Mouse (Mus musculus) v-Abl transformed pro-B cells (cell line): ENCODE measurements around the gene Bcl2l13.
"Not testable (repeated sequence)": the region's sequence is repeated elsewhere in the genome, so short reads cannot be mapped to it uniquely, and the experiment has no call there.

ENCODE experiments used
- in situ Hi-C, 2 experiments: fragments of 400-800 bp; cut with MboI; formaldehyde crosslinking; loops; one replicate each; pipeline ENCODE4 v1.15.1; 2025; ENCODE audit not compliant: unreplicated experiment in 2 of 2

Bcl2l13 gene

GRCm38 (mm10) chr6:120917975-120918374 is 82.0 kb downstream of the Bcl2l13 start:
- in situ Hi-C loops: no loop called here

GRCm38 (mm10) chr6:120924791-120925321 is 88.8 kb downstream of the Bcl2l13 start:
- in situ Hi-C loops: not testable (repeated sequence)

- in situ Hi-C loops: no loop called here
Observed at GRCm38 (mm10) chr6:120926880-120927279, 90.9 kb downstream of the Bcl2l13 start.

- in situ Hi-C loops: no loop called here
Observed at GRCm38 (mm10) chr6:120927765-120928164, 91.8 kb downstream of the Bcl2l13 start.

- in situ Hi-C loops: no loop called here
Observed at GRCm38 (mm10) chr6:120929421-120929820, 93.4 kb downstream of the Bcl2l13 start.

- in situ Hi-C loops: no loop called here
Observed at GRCm38 (mm10) chr6:120930450-120931306, 94.7 kb downstream of the Bcl2l13 start.

- in situ Hi-C loops: no loop called here
Observed at GRCm38 (mm10) chr6:120932597-120932996, 96.6 kb downstream of the Bcl2l13 start.

- in situ Hi-C loops: no loop called here
Observed at GRCm38 (mm10) chr6:120933670-120934069, 97.7 kb downstream of the Bcl2l13 start.

GRCm38 (mm10) chr6:120934176-120934575 is 98.2 kb downstream of the Bcl2l13 start:
- in situ Hi-C loops: no loop called here

GRCm38 (mm10) chr6:120937104-120937617 is 101.1 kb downstream of the Bcl2l13 start:
- in situ Hi-C loops: no loop called here

- in situ Hi-C loops: no loop called here
Observed at GRCm38 (mm10) chr6:120937999-120938608, 102.1 kb downstream of the Bcl2l13 start.

GRCm38 (mm10) chr6:120938763-120939450 is 102.9 kb downstream of the Bcl2l13 start:
- in situ Hi-C loops: no loop called here

GRCm38 (mm10) chr6:120939783-120940182 is 103.8 kb downstream of the Bcl2l13 start:
- in situ Hi-C loops: no loop called here

GRCm38 (mm10) chr6:120940446-120941083 is 104.6 kb downstream of the Bcl2l13 start:
- in situ Hi-C loops: no loop called here

GRCm38 (mm10) chr6:120941084-120941481 is 105.1 kb downstream of the Bcl2l13 start:
- in situ Hi-C loops: no loop called here

GRCm38 (mm10) chr6:120941575-120941974 is 105.6 kb downstream of the Bcl2l13 start:
- in situ Hi-C loops: no loop called here
